Mouse (Mus musculus): Measurements from ENCODE around the gene Setd2. TPM values are rescaled to one million over a fixed set of nuclear protein-coding genes. Genes with fewer than 3 reads are reported as not detected.

Gene Setd2
- 10 to 100 TPM; 62.3 to 89.1 (median 69.2) TPM for total RNA-seq (2022)

- no peak for DNase-seq
Observed at GRCm38 (mm10) chr9:110532538-110533291, at the start of gene Setd2. TSS of gene Setd2 (plus strand) at chr9:110532597.

- no peak for DNase-seq
Observed at GRCm38 (mm10) chr9:110488841-110489240, 43.6 kb upstream of the Setd2 start.

DNA sequence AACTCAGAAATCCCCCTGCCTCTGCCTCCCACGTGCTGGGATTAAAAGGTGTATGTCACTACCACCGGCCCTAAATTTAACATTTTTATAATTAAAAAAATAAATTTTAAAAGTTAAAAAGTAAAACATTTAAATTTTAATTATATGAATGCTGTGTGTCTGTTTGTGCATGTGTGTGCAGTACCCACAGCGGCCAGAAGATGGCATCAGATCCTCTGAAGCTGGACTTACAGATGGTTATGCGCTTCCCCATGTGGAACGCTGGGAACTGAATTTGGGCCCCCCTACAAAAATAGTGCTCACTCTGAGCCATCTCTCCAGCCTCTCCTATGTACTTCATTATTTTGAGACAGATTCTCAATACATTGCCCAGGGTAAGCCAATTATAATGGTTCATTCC, 41.5 kb upstream of the Setd2 start:
- DNase-seq = no peak

- no peak for DNase-seq
Observed at GRCm38 (mm10) chr9:110525737-110526136, 6.7 kb upstream of the Setd2 start.

DNA sequence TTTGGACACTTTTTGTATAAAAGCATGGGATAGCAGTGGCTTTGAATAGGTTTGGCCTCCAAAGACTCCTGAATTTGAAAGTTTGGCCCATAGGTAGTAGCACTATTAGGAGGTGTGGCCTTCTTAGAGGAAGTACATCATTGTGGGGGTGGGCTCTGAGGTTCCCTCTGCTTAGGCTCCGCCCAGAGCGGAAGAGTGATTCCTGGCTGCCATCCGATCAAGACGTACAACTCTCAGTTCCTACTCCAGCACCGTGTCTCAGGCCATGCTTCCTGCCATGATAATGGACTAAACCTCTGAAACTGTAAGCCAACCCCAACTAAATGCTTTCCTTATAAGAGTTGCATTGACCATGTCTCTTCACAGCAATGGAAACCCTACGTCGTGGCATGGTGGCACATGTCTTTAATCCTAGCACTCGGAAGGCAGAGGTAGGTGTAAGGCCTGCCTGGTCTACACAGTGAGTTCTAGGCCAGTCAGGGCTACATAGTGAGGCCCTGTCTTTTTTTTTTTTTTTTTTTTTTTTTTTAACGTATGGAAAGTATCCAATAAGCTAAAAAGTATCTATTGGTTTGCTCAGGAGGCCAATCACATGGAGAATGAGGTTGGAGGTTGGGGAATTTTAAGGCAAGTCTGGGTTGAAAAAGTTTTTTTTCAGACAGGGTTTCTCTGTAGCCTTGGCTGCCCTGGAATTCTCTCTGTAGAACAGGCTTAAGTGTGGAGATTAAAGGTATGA, 3.2 kb upstream of the Setd2 start:
- DNase-seq = no peak

DNA sequence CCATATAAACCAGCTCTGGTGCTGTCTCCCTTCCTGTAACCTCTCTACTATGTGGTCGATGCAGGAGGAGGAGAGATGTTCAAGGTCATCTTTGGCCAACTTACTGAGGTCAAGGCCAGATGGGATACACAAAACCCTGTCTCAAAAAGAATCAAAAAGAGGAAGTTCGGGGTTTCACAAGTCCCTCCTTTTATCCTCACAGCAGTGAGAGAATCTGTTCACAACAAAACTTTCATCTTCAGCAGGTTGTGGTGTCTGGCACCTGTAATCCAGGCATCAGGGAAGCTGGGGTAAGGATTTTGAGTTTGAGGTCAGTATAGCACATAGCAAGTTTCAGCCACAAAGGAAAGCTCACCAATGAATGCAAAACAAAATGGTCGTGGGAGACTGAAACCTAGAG, 1.7 kb upstream of the Setd2 start:
- DNase-seq = no peak

- DNase-seq = no peak
Observed at GRCm38 (mm10) chr9:110531151-110531791, 1.1 kb upstream of the Setd2 start.

GRCm38 (mm10) chr9:110531914-110532489, 395 bp upstream of the Setd2 start:
- DNase-seq = peak; percentile 94

DNA sequence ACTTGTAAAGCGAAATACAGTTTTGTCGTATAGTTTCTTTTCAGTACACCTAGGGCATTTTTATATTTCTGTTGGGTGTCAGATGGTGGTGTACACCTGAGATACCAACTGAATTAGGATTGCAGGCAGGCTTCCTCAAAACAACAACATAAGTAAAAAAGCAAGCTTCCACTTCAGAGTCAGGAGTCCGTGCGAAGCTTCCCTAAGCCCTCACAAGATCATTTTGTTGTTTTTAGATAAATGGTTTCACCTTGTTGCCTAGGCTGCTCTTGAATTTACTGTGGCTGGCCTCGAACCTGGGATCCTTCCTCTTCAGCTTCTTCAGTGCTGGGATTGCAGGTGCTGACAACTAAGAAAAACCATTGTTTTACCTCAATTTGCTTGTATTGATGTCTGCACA, 1.2 kb downstream of the Setd2 start:
- DNase-seq = no peak

GRCm38 (mm10) chr9:110535114-110535513, 2.7 kb downstream of the Setd2 start:
- DNase-seq = no peak

DNA sequence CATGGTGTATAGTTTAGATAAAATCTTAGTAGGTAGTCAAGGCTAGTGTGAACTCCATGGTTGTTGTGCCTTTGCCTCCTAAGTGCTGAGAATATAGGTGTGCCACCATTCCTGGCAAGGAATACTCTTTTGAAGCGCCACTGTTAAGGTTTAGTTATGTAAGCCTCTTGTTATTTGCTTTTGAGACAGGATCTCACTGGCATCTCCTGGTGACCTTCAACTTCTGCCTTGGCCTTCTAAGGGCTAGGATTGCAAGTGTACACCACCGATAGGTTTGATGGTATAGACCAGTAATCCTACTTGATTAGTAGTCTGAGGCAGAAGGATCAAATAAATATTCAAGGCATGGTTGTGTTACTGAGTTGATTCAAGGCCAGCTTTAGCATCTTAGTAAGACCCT, 4.2 kb downstream of the Setd2 start:
- no peak for DNase-seq

- DNase-seq = no peak
Observed at GRCm38 (mm10) chr9:110538511-110538910, 6.1 kb downstream of the Setd2 start.

DNA sequence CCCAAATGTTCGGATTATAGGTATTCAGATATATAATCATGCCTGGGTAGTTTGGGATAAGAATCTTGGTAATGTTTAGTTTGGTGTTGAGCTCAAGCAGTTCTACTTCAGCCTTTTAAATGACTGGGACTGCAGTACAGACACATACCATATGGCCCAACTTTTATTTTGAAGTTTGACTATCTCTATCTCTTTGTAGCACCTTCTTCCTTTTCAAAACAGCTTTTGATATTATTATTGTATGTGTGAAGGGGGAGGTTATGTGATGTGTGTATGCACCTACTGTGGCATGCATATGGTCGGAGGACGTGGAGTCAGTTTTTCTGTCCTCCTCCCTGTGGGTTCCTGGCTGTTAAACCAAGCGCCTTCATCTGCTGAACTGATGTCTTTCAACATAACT, 9.6 kb downstream of the Setd2 start:
- DNase-seq = no peak

- no peak for DNase-seq
Observed at GRCm38 (mm10) chr9:110548261-110548660, 15.9 kb downstream of the Setd2 start.

DNA sequence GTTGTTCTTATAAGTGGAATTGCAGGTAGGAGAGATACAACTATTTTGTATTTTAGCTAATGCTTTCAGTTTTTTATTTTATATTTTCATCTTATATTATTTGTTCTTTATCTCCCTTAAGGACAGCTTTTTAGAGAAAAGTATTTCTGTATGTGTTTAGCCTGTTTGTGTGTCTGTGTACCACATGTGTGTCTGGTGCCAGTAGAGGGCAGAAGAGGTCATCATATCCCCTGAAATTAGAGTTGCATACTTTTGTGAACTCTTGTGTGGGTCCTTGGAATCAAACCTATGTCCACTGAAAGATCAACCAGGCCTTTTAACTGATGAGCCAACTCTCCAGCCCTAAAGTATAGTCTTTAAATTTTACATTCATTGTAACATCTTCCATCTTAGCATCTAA, 35.9 kb downstream of the Setd2 start:
- DNase-seq = no peak

DNA sequence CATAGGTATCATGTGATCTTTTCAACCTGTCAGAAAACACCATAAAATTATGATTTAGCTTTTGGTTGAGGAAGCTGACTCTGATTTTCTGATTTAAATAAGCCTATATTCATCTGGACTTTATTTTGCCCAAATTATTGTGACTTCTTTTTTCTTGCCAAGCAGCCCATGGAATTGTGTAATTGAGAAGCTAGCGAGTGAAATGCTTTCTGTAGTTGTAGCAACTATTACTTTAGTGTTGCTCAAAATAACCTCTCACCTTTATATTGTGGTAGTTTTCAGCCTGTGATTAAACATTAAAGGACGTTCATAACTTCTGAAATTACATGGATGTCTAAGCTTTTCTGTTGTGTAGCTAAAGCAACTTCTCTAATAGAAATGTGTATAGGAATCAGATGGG, 49.8 kb downstream of the Setd2 start:
- no peak for DNase-seq

- DNase-seq = no peak
Observed at GRCm38 (mm10) chr9:110583521-110583920, 51.1 kb downstream of the Setd2 start.

GRCm38 (mm10) chr9:110611471-110611870, 79.1 kb downstream of the Setd2 start:
- DNase-seq = no peak

GRCm38 (mm10) chr9:110617081-110617480, 84.7 kb downstream of the Setd2 start:
- no peak for DNase-seq

- DNase-seq = no peak
Observed at GRCm38 (mm10) chr9:110620180-110620579, 87.8 kb downstream of the Setd2 start.

- DNase-seq = no peak
Observed at GRCm38 (mm10) chr9:110620685-110621084, 88.3 kb downstream of the Setd2 start.

DNA sequence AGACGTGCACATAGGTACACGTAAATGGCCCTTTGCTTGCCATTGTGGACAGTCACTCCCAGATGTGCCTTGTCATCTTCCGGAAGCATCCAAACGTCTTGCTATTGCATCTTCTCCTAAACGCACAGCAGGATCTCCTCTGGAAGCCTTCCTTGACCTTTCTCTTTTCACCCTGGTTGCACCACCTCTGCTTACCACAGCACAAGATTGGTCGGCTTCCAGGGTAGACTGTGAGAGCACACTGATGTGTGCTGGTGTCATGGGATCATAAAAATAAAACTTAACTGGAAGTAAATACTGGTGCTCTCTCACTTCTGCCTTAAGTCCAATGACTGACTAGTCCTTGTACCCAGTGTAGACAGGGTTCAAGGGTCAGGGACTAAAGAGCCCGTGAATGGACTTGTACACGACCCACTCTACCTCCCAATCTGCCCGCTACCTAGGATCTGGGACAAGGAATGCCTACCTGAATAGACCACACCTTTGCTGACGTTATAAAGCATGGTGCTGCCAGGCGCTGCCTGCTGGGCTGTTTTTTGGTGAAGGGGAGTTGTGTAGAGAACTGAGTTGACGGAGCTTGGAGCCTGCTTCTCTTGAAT, 90.3 kb downstream of the Setd2 start:
- no peak for DNase-seq

All from adrenal gland, adult 8-10 months (tissue).